Mouse (Mus musculus): ENCODE measurements around the gene Bcl2l10. TPM values are rescaled to one million over a fixed set of nuclear protein-coding genes. Genes with fewer than 3 reads are reported as not detected.

The Bcl2l10 gene
- polyA plus RNA-seq, 1 experiment from 2014 or later: not detected

- no peaks in the 10 kb centered on the region for H3K9me3 ChIP-seq (ENCODE audit: control insufficient read depth, low read length)
- H3K27ac ChIP-seq (ENCODE audit: low read depth, low read length): no peak overlapping the region
- no peak for ATAC-seq (replicated peaks; ENCODE audit: low FRiP score)
- no peak overlapping the region for H3K9ac ChIP-seq (ENCODE audit: low read length)
- H3K36me3 ChIP-seq (ENCODE audit: control insufficient read depth, insufficient read depth, low read length): no peaks in the 10 kb centered on the region
- 90% methylated on average over 13 of the region's 13 CpGs for WGBS
- no peaks in the 10 kb centered on the region for H3K4me1 ChIP-seq (replicated peaks; ENCODE audit: control insufficient read depth, insufficient read depth, low read length)
- H3K4me3 ChIP-seq (ENCODE audit: low read depth, low read length): no peak overlapping the region
- H3K4me2 ChIP-seq (ENCODE audit: low read depth, low read length, severe bottlenecking): no peak overlapping the region
- H3K27me3 ChIP-seq (ENCODE audit: control insufficient read depth, insufficient read depth, low read length): no peaks in the 10 kb centered on the region
- DNase-seq (ENCODE audit: low spot score): no peak
Observed at GRCm38 (mm10) chr9:75322099-75322885, 25.3 kb upstream of the Bcl2l10 start.

DNA sequence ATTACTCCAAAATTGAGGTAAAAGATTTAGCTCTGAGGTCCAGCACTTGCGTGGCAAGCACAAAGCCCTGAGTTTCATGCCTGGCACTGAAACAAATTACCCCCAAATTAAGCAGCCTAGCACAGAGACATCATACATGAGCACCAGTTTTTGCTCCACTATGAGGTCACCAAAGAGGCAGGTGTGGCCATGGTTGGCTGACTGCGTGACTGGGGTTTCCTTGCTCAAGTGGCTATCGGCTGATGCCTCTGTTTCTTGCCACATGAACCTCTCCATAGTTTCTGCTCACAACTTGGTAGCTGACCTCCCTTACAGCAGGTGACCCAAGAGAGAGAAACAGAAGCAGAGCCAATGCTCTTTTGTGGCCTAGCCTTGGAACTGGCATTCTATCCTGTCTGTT lies 19.5 kb upstream of the Bcl2l10 start:
- Histone ChIP-seq H3K27me3 (ENCODE audit: control insufficient read depth, insufficient read depth, low read length) (no peaks in the 10 kb centered on the region), H3K9ac (ENCODE audit: low read length) (no peak overlapping the region), H3K4me2 (ENCODE audit: low read depth, low read length, severe bottlenecking) (no peak overlapping the region), H3K4me3 (ENCODE audit: low read depth, low read length) (no peak overlapping the region), H3K9me3 (ENCODE audit: control insufficient read depth, low read length) (no peaks in the 10 kb centered on the region), H3K36me3 (ENCODE audit: control insufficient read depth, insufficient read depth, low read length) (no peaks in the 10 kb centered on the region), H3K27ac (ENCODE audit: low read depth, low read length) (no peak overlapping the region), H3K4me1 (replicated peaks; ENCODE audit: control insufficient read depth, insufficient read depth, low read length) (no peaks in the 10 kb centered on the region)
- WGBS: 96% methylated on average over 3 of the region's 3 CpGs
- DNase-seq (ENCODE audit: low spot score) (no peak), ATAC-seq (replicated peaks; ENCODE audit: low FRiP score) (no peak)

DNA sequence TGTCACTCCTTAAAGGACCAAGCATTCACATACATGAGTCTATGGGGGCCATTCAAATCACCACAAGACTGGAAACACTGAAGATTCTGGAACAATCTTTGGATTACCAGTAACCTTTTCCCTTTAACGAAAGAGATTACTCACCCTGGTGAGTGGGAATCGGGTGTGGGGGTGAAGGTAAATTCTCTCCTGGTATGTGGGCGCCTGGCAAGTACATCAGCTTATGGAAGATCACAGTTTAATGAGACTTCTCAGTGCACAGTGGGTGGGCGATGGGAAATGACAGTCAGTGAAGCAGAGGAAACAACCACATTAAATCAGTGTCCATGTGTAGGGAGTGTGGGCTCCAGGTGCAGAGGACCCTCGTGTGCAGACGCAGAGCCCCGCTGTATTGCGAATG lies 16.7 kb upstream of the Bcl2l10 start:
- H3K9ac ChIP-seq (ENCODE audit: low read length): no peak overlapping the region
- H3K4me2 ChIP-seq (ENCODE audit: low read depth, low read length, severe bottlenecking): no peak overlapping the region
- WGBS: 89% methylated on average over 8 of the region's 8 CpGs
- H3K36me3 ChIP-seq (ENCODE audit: control insufficient read depth, insufficient read depth, low read length): peaks cover 3% of the 10 kb centered on the region
- H3K4me3 ChIP-seq (ENCODE audit: low read depth, low read length): no peak overlapping the region
- ATAC-seq (replicated peaks; ENCODE audit: low FRiP score): no peak
- DNase-seq (ENCODE audit: low spot score): no peak
- H3K9me3 ChIP-seq (ENCODE audit: control insufficient read depth, low read length): no peaks in the 10 kb centered on the region
- H3K4me1 ChIP-seq (replicated peaks; ENCODE audit: control insufficient read depth, insufficient read depth, low read length): no peaks in the 10 kb centered on the region
- no peaks in the 10 kb centered on the region for H3K27me3 ChIP-seq (ENCODE audit: control insufficient read depth, insufficient read depth, low read length)
- H3K27ac ChIP-seq (ENCODE audit: low read depth, low read length): no peak overlapping the region

DNA sequence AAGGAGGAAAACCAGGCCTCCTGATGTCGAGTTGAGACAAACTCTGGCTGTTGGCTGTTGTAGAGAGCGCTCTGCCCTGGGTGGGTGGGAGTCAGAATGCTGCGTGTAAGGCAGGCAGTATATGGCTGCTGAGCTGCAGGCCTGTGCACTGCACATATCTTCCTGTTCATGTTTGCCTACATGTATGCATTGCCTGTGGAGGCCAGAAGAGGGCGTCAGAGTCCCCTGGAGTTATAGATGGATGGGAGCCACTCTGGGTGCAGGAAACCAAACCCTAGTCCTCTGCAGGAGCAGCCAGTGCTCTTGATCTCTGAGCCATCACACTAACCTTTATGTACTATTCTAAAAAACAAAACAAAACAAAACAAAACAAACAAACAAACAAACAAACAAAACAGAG lies 13.1 kb upstream of the Bcl2l10 start:
- no peaks in the 10 kb centered on the region for H3K9me3 ChIP-seq (ENCODE audit: control insufficient read depth, low read length)
- 86% methylated on average over 4 of the region's 4 CpGs for WGBS
- no peak for ATAC-seq (replicated peaks; ENCODE audit: low FRiP score)
- H3K27me3 ChIP-seq (ENCODE audit: control insufficient read depth, insufficient read depth, low read length): no peaks in the 10 kb centered on the region
- H3K36me3 ChIP-seq (ENCODE audit: control insufficient read depth, insufficient read depth, low read length): peaks cover 3% of the 10 kb centered on the region
- no peaks in the 10 kb centered on the region for H3K4me1 ChIP-seq (replicated peaks; ENCODE audit: control insufficient read depth, insufficient read depth, low read length)
- no peak overlapping the region for H3K4me2 ChIP-seq (ENCODE audit: low read depth, low read length, severe bottlenecking)
- no peak overlapping the region for H3K4me3 ChIP-seq (ENCODE audit: low read depth, low read length)
- no peak overlapping the region for H3K27ac ChIP-seq (ENCODE audit: low read depth, low read length)
- no peak overlapping the region for H3K9ac ChIP-seq (ENCODE audit: low read length)
- no peak for DNase-seq (ENCODE audit: low spot score)

GRCm38 (mm10) chr9:75338016-75338415 lies 9.5 kb upstream of the Bcl2l10 start:
- Histone ChIP-seq H3K27ac (ENCODE audit: low read depth, low read length) (no peak overlapping the region), H3K4me3 (ENCODE audit: low read depth, low read length) (no peak overlapping the region), H3K27me3 (ENCODE audit: control insufficient read depth, insufficient read depth, low read length) (no peaks in the 10 kb centered on the region), H3K9me3 (ENCODE audit: control insufficient read depth, low read length) (no peaks in the 10 kb centered on the region), H3K9ac (ENCODE audit: low read length) (no peak overlapping the region), H3K4me1 (replicated peaks; ENCODE audit: control insufficient read depth, insufficient read depth, low read length) (no peaks in the 10 kb centered on the region), H3K4me2 (ENCODE audit: low read depth, low read length, severe bottlenecking) (no peak overlapping the region), H3K36me3 (ENCODE audit: control insufficient read depth, insufficient read depth, low read length) (peaks cover 3% of the 10 kb centered on the region)
- WGBS: 98% methylated on average over 6 of the region's 6 CpGs
- DNase-seq (ENCODE audit: low spot score): no peak
- ATAC-seq (replicated peaks; ENCODE audit: low FRiP score): no peak

DNA sequence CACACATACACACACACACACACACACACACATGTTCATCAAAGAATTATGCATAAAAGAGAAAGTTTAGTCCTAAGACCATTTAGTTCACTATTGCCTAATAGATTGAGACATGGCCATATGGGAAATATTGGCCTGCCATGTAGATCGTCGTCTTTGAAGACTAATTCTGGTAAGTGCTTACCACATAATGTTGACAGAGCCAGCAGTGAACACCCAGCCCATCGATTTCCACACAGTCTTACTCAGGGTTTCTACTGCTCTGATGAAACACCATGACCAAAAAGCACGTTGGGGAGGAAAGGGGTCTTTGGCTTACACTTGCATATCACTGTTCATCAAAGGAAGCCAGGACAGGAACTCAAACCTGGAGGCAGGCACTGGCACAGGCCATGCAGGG lies 5.1 kb upstream of the Bcl2l10 start:
- no peak overlapping the region for H3K4me3 ChIP-seq (ENCODE audit: low read depth, low read length)
- WGBS: 87% methylated on average over 4 of the region's 4 CpGs
- no peak overlapping the region for H3K9ac ChIP-seq (ENCODE audit: low read length)
- no peak for ATAC-seq (replicated peaks; ENCODE audit: low FRiP score)
- no peaks in the 10 kb centered on the region for H3K27me3 ChIP-seq (ENCODE audit: control insufficient read depth, insufficient read depth, low read length)
- no peaks in the 10 kb centered on the region for H3K4me1 ChIP-seq (replicated peaks; ENCODE audit: control insufficient read depth, insufficient read depth, low read length)
- no peaks in the 10 kb centered on the region for H3K9me3 ChIP-seq (ENCODE audit: control insufficient read depth, low read length)
- H3K36me3 ChIP-seq (ENCODE audit: control insufficient read depth, insufficient read depth, low read length): no peaks in the 10 kb centered on the region
- H3K4me2 ChIP-seq (ENCODE audit: low read depth, low read length, severe bottlenecking): no peak overlapping the region
- no peak for DNase-seq (ENCODE audit: low spot score)
- no peak overlapping the region for H3K27ac ChIP-seq (ENCODE audit: low read depth, low read length)

DNA sequence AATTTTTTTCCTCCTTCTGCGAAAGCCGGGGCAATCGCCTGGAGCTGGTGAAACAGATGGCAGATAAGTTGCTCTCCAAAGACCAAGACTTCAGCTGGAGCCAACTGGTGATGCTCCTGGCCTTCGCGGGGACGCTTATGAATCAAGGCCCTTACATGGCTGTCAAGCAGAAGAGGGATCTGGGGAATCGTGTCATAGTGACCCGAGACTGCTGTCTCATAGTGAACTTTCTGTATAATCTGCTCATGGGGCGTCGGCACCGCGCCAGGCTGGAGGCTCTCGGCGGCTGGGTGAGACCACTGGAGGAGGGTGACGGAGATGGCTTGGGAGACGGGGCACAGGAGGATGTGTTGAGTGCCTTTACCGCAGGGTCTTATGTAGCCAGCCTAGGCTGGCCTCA lies 508 bp downstream of the Bcl2l10 start:
- Histone ChIP-seq H3K9me3 (ENCODE audit: control insufficient read depth, low read length) (no peaks in the 10 kb centered on the region), H3K4me2 (ENCODE audit: low read depth, low read length, severe bottlenecking) (no peak overlapping the region), H3K4me1 (replicated peaks; ENCODE audit: control insufficient read depth, insufficient read depth, low read length) (no peaks in the 10 kb centered on the region), H3K27me3 (ENCODE audit: control insufficient read depth, insufficient read depth, low read length) (no peaks in the 10 kb centered on the region), H3K36me3 (ENCODE audit: control insufficient read depth, insufficient read depth, low read length) (no peaks in the 10 kb centered on the region), H3K4me3 (ENCODE audit: low read depth, low read length) (no peak overlapping the region), H3K27ac (ENCODE audit: low read depth, low read length) (no peak overlapping the region), H3K9ac (ENCODE audit: low read length) (no peak overlapping the region)
- ATAC-seq (replicated peaks; ENCODE audit: low FRiP score): no peak
- DNase-seq (ENCODE audit: low spot score): no peak
- WGBS: 94% methylated on average over 17 of the region's 17 CpGs

GRCm38 (mm10) chr9:75348641-75349040 lies 1.1 kb downstream of the Bcl2l10 start:
- ATAC-seq (replicated peaks; ENCODE audit: low FRiP score): no peak
- Histone ChIP-seq H3K36me3 (ENCODE audit: control insufficient read depth, insufficient read depth, low read length) (no peaks in the 10 kb centered on the region), H3K4me1 (replicated peaks; ENCODE audit: control insufficient read depth, insufficient read depth, low read length) (no peaks in the 10 kb centered on the region), H3K27me3 (ENCODE audit: control insufficient read depth, insufficient read depth, low read length) (no peaks in the 10 kb centered on the region), H3K9ac (ENCODE audit: low read length) (no peak overlapping the region), H3K4me2 (ENCODE audit: low read depth, low read length, severe bottlenecking) (no peak overlapping the region), H3K9me3 (ENCODE audit: control insufficient read depth, low read length) (no peaks in the 10 kb centered on the region), H3K27ac (ENCODE audit: low read depth, low read length) (no peak overlapping the region), H3K4me3 (ENCODE audit: low read depth, low read length) (no peak overlapping the region)
- 20% methylated on average over 3 of the region's 3 CpGs for WGBS
- no peak for DNase-seq (ENCODE audit: low spot score)

GRCm38 (mm10) chr9:75353094-75353493 lies 5.5 kb downstream of the Bcl2l10 start:
- ATAC-seq (replicated peaks; ENCODE audit: low FRiP score) (no peak), DNase-seq (ENCODE audit: low spot score) (no peak)
- Histone ChIP-seq H3K4me1 (replicated peaks; ENCODE audit: control insufficient read depth, insufficient read depth, low read length) (no peaks in the 10 kb centered on the region), H3K27me3 (ENCODE audit: control insufficient read depth, insufficient read depth, low read length) (no peaks in the 10 kb centered on the region), H3K9ac (ENCODE audit: low read length) (no peak overlapping the region; the same call in 1 of the 2 replicates), H3K4me2 (ENCODE audit: low read depth, low read length, severe bottlenecking) (no peak overlapping the region), H3K4me3 (ENCODE audit: low read depth, low read length) (no peak overlapping the region), H3K36me3 (ENCODE audit: control insufficient read depth, insufficient read depth, low read length) (no peaks in the 10 kb centered on the region), H3K9me3 (ENCODE audit: control insufficient read depth, low read length) (no peaks in the 10 kb centered on the region), H3K27ac (ENCODE audit: low read depth, low read length) (no peak overlapping the region)
- WGBS: 80% methylated on average over 8 of the region's 8 CpGs
